Mouse (Mus musculus) testis, postnatal 14 days (tissue): ENCODE measurements around the gene Slc6a5.

Experiments
- DNase-seq: peaks from one replicate; pipeline ENCODE4 v3.0.0; 2021; ENCODE audit warnings: low spot score

Gene Slc6a5

GRCm38 (mm10) chr7:49981511-49982227 is 71.7 kb downstream of the Slc6a5 start:
- DNase-seq: no peak

- DNase-seq: no peak
Observed at GRCm38 (mm10) chr7:49984698-49985097, 74.8 kb downstream of the Slc6a5 start.

- no peak for DNase-seq
Observed at GRCm38 (mm10) chr7:49985947-49986346, 76.0 kb downstream of the Slc6a5 start.

- no peak for DNase-seq
Observed at GRCm38 (mm10) chr7:49999321-49999720, 89.4 kb downstream of the Slc6a5 start.

DNA sequence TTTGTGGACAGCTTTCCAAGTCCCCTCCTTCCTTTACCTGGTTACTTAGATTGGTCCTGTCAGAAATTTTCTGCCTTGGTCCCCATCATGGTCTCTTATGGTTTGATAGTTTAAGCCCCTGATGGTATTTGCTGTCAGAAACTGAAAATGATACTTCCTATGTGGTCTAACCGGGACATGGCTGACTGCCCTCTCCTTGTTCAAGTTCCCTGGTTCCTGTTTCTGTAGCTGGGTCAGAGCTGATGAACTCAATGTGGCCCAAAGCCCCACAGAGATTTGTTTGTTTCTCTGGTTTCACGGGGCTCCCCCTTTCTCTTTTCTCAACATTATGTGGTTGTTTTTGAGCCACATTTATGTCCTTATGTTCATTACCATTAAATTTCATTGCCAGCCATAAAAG is 95.3 kb downstream of the Slc6a5 start:
- DNase-seq: no peak
